Mouse (Mus musculus) urinary bladder, postnatal 4 days (tissue): ENCODE measurements around the gene Pomp.
A peak's percentile ranks its signal among the peaks of the same experiment; 100 is the strongest.

Experiments used
- DNase-seq, 2 experiments: peaks; one replicate each; pipeline ENCODE4 v3.0.0; 2021 to 2022; ENCODE audit warnings: low spot score in 2 of 2

The Pomp gene

DNA sequence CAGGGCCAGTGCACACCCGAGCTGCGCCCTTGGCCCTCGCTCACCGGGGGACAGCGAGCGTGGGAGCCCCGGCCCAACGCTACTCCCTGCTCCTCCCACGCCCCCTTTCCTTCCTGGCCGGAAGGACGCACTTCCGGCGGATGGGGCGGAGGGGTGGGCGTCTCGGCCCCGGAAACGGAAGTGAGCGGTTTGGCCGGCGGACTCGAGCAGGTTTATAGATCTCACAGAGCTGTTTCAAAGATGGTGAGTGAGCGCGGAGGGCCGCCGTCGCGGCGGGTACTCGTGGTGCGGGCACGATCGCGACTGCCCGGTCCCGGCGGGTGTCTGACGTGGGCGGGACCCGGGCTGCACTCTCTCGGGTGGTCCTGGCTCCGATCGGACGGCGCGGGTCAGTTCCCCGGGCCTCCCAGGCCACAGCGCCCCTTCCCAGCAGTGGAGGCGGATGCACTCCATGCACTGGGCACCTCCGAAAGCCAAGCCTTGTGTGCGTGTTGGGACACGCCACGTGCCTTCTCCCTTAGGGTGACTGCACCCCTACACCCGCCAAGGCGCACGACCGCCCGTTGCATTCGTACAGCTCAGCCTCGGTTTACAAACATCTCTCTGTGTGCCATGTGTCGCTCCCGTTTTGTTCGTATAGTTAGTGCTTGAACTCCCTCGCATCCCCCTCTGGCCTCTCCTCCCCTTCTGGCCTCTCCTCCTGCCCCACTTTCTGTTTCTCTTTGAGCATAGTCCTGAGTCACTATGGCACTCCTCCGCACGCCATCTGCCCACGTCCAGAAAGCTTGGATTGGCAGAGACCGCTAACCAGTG, at the start of gene Pomp:
Pomp (plus strand) TSS at position 13 of the 813 bp plus-strand sequence.
- peak; percentile 89 to 92 for DNase-seq

DNA sequence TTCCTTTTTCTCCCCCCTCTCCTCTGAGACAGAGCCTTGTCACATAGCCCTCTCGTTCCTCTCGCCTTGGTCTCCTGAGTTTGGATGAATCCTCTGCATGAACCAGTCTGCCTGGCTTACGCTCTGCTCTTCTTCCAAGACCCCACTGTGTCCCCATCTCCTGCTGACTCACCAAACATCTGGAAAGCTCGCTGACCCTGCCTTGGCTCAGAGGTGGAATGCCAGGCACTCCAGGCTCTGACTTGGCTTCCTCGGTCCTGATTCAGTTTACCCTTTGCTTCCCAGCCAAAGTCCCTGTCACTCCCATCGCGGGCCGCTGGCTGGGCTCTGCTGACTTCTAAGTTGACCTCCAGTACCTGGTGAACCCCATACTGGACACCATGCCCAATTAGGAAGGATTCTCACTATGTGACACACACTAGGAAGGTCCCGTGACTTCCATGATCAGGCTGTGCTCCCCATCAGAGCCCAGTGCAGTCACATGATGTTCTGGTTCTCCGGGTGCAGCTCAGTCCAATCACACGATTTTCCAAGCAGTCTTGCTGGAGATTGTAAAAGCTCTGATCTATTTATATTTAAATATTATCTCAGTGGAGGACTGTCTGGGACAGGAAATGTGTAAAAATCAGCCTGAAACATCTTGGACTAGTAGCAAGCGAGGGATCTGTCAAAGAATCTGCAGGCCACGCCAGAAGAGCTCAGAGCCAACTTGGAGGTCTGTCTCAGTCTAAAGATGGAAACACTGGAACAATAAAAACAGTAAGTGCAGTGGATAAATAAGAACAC, 47.8 kb upstream of the Pomp start:
- no peak for DNase-seq

DNA sequence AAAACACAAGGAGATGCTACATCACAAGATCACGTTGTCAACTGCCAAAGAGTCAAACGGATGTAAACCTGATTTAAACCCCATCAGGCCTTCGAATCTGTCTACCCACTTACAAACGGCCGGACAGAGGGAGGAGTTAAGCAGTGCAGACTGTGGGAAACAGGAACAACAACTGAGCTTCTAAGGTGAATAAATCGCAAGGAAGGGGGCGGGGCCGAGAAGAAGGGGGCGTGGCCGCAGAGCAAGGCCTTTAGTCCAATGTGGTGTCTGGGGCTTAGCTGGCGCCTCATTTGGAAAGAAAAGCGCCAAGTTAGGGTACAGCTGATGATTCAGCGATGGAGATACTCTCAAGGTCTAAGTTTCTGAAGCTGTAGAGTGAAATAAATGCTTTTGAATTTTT, 45.3 kb upstream of the Pomp start:
- DNase-seq = no peak

DNA sequence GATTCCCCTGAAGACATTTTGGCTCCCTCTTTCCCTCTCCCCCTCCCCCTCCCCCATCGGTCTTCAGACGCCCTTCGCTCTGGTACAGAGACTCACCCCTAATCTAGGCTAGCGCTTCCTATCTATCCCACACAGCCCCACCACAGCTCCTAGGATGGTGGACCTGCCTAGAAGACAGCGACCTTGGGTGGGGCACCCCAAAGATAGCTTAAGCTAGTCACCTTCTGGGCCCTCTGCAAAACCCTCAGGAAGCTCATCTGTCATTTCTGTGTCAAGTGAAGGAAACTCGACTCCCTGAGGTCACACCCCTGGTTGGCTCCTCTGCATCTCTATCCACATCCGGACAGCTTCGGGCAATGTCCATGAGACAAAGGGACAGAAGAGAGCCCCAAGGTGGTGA, 44.7 kb upstream of the Pomp start:
- no peak for DNase-seq

DNA sequence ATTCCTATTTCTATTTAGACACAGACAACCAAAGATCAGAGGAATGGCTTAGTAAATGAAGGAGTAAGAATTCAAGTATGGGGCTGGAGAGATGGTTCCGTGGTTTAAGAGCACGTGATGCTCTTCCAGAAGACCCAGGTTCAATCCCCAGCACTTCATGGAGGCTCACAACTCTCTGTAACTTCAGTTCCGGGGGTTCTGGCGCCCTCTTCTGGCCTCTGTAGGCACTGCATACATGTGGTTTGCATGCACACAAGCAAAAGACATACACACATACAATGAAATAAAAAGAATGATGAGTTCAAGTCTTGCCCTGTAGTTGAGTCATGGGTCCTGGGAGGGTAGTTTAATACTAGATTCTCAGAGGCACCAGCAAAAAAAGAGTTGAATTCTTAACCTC, 43.8 kb upstream of the Pomp start:
- DNase-seq = no peak

DNA sequence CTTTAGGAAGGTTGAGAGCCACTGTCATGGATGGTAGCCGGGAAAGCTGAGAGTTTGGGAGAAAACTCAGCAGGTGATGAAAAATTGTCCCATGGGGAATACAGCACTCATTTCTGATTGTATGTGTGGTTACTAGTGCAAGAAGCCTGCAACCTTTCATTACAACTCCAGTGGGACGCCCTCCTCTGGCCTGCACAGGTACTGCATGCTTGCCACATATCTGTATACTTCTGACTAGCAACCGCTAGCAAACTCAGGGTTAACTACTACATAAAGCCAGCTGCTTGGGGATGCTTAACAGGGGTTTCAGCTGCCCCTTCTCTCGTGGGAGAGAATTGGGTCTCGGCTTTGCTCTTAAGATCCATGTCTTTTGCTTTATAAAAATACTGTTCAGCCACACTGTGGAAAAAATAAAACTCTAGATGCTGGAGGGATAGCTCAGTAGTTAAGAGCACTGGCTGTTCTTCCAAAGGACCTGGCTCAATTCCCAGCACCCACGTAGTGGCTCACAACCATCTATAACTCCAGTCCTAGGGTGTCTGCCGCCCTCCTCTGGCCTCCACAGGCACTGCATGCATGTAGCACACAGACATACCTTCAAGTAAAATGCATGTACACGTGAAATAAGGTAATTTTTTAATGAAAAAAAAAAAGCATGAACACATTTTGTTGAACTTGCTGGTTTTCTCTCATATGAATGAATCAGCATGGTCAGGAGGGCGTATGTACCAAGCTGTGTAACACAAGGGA, 42.3 kb upstream of the Pomp start:
- no peak for DNase-seq

DNA sequence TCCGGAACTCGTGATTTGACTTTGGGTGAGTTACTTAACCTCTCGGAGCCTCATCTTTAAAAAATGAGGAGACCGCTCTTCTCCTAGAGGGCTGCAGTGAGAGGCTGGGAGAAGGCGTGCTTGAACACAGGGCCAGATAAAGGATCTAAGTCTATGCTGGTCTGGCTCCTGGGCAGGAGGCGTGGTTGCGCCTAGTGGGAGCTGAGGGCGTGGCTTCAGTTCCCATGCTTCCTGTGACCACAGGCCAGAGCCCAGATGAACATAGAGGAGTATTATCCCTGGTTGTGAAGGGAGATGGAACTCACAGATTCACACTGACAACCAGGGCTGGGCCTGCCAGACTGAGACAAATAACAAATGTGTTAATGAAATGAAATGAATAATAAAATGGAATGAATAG, 41.4 kb upstream of the Pomp start:
- no peak for DNase-seq

DNA sequence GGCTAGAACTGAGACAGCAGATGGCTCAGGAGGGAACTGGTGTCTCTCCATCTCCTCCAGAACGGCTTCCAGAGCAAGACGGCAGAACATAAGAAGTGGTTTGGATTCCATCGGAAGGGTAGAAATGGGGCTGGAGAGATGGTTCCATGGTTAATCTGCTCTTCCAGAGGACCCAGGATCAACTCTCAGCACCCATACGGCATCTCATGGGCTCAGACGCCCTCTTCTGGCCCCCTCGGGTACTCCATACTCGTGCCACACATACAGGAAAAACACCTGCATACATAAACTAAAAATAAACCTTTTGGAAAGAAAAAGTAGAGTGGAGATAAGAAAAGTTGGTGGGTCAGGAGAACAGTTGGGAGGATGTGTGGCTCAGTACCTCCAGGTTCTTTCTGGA, 40.4 kb upstream of the Pomp start:
- DNase-seq = no peak

DNA sequence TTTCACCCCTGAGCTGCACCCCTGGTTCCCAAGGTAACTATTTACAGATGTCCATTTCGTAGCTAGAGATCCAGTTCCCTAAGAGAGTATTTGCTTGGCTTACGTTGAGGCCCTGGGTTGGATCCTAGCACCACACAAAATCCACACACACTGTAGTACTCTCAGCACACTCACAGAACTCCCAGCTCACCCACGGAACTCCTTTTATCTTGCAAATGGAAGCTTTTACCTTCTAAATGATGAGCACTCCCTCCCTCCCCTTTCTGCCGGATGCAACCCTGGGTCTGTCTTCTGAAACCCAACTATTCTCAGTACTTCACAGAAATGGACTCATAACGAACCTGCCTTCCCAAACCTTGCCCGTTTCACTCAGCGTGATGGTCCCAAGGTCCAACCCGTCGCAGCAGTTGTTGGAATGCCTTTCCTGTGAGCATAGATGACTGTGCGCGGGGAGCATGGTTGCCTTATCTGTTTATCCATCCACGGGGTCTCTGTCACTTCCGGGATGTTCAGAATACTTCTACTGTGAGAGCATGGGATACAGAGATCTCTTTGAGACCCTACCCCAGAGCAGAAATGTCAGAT, 36.1 kb upstream of the Pomp start:
- DNase-seq = peak in 1 of 2 experiments; percentile 55

DNA sequence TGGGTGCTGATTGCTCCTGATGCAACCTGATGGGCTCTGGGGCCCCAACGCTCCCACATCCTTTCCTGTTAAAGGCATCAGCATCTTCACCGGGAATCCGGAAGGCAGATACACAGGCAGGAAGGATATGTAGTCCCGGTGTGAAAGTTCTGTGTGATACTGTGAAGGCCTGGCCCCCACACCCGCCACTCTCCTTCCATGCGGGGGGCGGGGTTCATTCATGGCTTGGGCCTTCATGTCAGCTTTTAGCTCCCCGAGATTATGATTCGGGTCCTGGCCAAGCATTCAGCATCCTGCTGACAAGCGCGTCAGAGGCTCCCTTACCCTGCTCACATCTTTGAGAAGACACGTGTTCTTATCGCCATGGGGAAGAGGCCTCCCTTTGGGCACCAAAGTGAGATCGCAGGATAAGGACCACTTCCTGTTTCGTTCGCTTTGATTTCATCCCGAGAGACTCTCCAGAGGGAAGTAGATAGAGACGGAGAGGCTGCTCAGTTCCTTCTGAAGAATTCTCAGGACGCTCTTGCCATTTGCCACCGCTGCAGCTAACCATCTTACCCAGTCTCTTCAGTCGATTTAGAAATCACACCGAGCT, 34.8 kb upstream of the Pomp start:
- peak in 1 of 2 experiments; percentile 57 for DNase-seq

DNA sequence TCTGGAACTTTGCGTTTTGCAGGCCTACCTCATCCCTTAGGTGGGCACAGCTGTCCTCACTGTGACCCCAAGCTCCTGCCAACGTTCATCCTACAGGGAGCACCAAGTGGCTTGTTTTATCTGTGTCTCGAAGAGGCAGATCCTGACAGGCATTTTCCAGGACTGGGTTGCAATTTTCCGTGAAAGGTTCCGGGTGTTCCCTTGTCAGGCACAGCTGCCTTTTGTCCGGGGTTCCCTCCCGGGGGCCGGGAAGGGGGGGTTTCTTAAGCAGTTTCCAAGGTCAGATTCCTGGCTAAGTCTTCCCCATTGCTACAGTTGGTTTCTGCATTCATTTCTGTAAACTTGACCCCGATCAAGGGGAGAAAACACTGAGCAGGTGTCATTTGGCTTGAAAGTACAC, 34.2 kb upstream of the Pomp start:
- peak; percentile 27 to 58 for DNase-seq

DNA sequence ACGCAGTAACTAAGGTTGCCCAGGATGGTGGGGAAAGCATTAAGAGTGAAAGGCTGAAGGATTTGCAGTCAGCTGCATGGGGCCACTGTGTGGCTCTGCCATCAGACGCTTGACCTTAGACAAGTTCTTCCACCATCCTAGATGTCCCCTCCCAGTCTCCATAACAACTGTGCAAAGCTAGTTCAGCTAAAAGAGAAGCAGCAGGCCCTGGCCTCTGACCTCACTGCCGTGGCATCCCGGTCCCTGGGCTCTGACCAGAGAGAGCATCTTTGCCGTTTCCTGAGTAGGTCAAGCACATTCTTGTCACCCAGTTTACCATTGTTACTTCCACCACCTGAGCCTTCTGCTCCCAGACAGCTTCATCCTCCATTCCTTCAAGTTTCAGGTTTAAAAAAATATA, 33.7 kb upstream of the Pomp start:
- DNase-seq = peak in 1 of 2 experiments; percentile 52

DNA sequence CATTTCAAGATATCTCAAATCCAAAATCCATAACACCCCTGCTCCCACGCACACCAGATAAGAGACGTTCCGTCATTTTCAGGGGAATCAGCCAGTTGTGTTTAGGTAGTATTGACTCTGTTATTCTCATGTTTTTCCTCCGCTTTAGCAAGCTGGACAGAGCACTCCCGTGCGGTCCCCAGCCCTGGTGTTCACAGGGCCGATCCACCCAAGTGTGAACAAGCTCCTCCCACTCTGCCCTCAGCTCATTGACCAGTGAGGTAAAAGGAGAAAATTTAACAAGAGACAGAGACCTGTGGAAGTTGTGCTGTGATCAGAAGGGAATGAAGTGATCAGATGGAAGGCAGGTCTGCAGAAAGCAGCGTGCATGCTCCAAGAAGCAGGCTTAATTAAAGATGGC, 31.4 kb upstream of the Pomp start:
- DNase-seq = no peak

DNA sequence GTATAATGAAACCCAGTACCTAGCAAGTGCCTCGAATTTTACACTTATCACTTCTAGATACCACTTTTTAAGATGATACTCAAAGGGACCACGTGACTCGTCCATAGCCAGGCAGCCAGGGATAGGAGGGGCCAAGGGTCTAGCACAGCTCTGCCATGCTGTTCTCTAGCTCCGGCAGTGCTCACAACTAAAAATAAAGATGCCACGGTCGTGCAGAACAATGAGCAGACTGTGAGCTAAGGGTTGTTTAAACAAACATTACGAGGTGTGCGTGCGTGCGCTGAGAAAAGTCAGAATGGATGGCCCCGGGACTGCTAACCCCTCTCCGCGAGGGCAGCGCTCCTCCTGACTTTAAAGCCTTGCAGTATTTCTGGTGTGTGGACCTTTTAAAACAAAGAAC, 27.4 kb upstream of the Pomp start:
- no peak for DNase-seq

DNA sequence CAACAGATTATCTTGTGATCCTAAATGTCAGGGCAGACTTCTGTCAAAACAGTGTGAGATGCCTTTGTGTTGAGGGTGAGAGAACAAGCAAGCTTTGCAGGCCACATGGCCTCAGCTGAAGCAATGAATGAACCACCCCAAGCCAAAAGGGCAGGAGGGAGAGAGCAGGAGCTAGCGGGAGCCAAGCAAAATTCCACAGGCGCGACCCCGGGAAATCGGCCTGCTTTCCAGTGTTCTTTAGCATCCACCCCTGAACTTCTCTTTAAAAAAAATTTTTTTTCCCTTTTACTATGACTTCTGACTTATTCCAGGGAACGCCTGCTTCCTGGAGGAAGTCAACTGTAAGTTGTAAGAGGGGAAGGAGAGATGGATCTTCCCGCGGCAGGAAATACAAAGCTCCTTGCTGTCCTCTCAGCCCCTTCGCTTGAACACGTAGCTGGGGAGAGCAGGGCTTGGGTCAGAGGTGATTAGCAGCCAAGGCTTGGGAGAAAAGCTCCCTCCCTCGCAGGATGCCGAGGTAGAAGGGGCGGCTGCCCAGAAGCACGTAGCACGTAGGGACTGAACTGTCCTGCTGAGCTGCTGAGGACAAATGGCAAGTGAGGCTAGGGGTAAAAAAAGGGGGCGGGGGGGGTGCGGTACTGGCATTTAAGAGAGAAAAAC, 25.3 kb upstream of the Pomp start:
- DNase-seq = no peak

DNA sequence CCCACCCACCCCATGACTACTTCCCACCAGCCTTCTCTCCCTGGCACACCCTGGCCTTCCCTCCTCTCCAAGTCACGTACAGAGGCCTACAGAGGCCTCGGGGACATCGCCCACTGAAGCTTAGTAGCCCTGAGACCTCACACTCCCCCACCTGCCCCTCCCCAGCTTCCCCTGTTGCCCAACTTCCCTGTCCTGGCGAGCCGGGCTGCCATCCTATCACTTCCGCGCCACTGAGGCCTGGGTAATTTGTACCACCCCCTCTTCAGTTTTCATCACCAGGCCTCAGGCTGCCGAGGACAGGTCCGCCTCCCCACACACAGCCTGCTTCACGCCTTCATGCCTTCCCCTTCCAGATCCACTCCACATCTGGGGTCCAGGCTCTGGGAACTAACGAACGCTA, 20.8 kb upstream of the Pomp start:
- DNase-seq = no peak

DNA sequence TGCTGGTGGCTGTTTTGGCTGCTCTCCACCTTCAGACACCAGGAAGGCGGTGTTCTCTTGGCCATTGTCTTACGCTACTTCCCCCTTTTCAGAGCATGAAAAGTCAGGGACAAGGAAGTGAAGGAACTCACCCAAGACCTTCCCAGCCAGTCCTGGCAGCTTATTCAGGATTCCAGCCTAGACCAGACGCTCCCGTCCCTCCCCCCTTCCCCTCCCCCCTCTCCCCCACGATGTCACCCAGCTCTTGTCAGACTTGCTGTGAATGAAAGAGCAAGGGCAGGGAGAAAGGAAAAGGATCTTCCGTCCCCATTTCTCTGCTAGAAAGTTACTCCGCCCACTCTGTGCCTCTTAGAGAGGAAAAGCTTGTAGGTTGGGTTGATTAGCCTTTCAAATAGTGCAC, 16.9 kb upstream of the Pomp start:
- no peak for DNase-seq

DNA sequence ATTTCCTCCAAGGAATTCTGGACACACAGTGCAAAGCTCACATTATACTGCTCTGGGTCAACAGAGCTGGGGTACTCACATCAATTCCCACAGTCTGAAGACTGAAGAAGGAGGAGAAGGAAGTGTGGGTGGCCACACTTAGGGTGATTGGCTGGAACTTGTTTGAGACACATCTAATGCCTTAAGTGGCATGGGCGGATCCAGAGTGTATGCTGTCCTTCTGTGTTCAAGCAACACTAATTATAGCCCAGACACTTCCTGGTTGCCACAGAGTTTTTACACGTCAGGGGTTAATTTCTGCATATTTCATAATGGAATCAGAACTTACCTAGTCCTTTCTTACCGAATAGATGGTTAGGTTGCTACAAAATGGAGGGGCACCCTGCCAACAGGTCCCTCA, 14.9 kb upstream of the Pomp start:
- no peak for DNase-seq

DNA sequence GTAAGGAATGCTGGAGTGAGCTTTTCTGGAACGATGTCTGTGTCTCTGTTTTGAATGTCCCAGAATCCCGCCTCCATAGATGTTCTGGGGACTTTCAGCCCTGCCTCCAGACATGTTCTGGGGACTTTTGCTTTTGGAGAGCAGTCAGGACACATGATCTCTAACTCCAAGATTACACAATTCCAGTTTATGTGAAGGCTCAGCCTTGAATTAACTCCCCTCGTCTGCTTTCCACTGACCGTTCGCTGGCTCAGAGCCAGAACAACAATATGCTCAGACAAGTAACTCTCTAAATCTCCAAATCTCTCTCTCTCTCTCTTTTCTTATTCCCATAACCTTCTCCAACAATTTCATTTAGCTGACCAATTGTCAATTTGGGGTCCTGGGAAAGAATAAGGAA, 12.9 kb upstream of the Pomp start:
- no peak for DNase-seq

DNA sequence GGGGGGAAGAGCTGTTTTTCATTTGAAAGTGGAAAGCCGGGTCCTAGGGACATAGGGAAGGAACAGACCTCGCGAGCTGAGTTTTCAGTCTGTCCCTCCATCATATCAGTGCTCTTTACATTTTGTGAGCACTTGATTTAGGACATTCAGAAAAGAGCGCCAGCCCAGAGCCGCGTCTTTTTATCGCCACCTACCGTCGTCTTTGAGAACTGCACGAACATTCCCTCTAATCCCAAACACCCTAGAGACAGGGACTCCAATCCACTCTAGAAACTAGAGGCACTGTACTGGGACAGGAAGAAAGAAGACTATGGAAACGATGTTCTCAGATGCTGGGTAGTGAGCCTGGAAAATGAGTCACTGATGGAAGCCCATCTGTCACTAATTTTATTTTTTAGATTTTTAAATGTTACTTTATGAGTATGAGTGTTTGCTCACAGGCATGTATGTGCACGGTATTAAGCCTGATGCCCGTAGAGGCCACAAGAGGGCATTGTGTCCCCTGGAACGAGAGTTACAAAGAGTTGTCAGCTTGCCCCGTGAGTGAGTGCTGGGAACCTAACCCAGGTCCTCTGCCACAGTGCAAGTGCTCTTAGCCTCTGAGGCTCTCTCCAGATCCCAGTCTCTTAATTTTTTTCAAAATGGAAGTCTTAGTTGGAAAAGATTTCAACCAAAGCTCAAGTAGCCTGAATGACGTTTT, 11.9 kb upstream of the Pomp start:
- DNase-seq = peak; percentile 42 to 76

DNA sequence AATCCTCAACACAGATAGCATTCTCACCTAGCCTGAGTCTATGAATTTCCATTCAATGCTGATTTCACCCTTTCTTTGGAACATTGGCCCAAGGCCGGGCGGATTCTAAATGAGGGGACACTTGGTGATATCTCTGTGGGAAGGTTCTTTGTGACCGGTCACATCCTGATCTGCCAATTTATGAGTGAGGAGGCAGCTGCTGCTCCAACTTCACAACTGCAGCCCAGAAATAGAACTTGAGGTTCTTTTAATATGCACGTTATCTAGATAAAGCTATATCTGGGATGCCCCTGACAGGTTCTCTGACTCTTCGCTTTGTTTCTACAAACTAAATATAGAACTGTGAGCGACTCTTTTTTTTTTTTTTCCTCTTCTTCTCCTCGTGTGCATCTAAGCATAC, 10.1 kb upstream of the Pomp start:
- no peak for DNase-seq
